Mouse (Mus musculus) CD8-positive naive resting alpha-beta T cell, adult 2 months (primary cell): ENCODE results near the gene Thap12.

Experiments
- DNase-seq, 2 experiments: peaks; one replicate each; pipeline ENCODE4 v3.0.0; 2022; ENCODE audit warnings: low read depth in 2 of 2, low spot score in 2 of 2

Thap12 gene

GRCm38 (mm10) chr7:98702283-98703240 lies at the start of gene Thap12:
Gene Thap12, plus strand, starts transcription at chr7:98703103.
- peak; percentile 99 for DNase-seq

- DNase-seq: peak; percentile 63 to 70
Observed at GRCm38 (mm10) chr7:98655681-98656530, 47.0 kb upstream of the Thap12 start.

GRCm38 (mm10) chr7:98656531-98657221 lies 46.2 kb upstream of the Thap12 start, which contains the start of gene Emsy:
Gene Emsy, minus strand, starts transcription at chr7:98656783.
- peak; percentile 83 to 89 for DNase-seq

- no peak for DNase-seq
Observed at GRCm38 (mm10) chr7:98665166-98665565, 37.7 kb upstream of the Thap12 start.

- DNase-seq: no peak
Observed at GRCm38 (mm10) chr7:98665726-98666125, 37.2 kb upstream of the Thap12 start.

GRCm38 (mm10) chr7:98667956-98668746 lies 34.8 kb upstream of the Thap12 start:
- no peak for DNase-seq

GRCm38 (mm10) chr7:98670831-98671230 lies 32.1 kb upstream of the Thap12 start:
- DNase-seq: no peak

GRCm38 (mm10) chr7:98671416-98671815 lies 31.5 kb upstream of the Thap12 start:
- DNase-seq: no peak

GRCm38 (mm10) chr7:98672241-98672955 lies 30.5 kb upstream of the Thap12 start:
- no peak for DNase-seq

GRCm38 (mm10) chr7:98674344-98674743 lies 28.6 kb upstream of the Thap12 start:
- no peak for DNase-seq

GRCm38 (mm10) chr7:98677511-98677910 lies 25.4 kb upstream of the Thap12 start:
- DNase-seq: no peak

- DNase-seq: no peak
Observed at GRCm38 (mm10) chr7:98678441-98678840, 24.5 kb upstream of the Thap12 start.

GRCm38 (mm10) chr7:98680691-98681090 lies 22.2 kb upstream of the Thap12 start:
- DNase-seq: no peak

GRCm38 (mm10) chr7:98682821-98683220 lies 20.1 kb upstream of the Thap12 start:
- no peak for DNase-seq

GRCm38 (mm10) chr7:98685895-98686294 lies 17.0 kb upstream of the Thap12 start:
- no peak for DNase-seq

GRCm38 (mm10) chr7:98690126-98690525 lies 12.8 kb upstream of the Thap12 start:
- DNase-seq: no peak

GRCm38 (mm10) chr7:98690831-98691230 lies 12.1 kb upstream of the Thap12 start:
- no peak for DNase-seq

GRCm38 (mm10) chr7:98692761-98693546 lies 9.9 kb upstream of the Thap12 start:
- DNase-seq: peak; percentile 55 to 66

GRCm38 (mm10) chr7:98694046-98694445 lies 8.9 kb upstream of the Thap12 start:
- DNase-seq: peak; percentile 65 to 71
